Mouse (Mus musculus): ENCODE data around the gene Camk2g.

Gene Camk2g

DNA sequence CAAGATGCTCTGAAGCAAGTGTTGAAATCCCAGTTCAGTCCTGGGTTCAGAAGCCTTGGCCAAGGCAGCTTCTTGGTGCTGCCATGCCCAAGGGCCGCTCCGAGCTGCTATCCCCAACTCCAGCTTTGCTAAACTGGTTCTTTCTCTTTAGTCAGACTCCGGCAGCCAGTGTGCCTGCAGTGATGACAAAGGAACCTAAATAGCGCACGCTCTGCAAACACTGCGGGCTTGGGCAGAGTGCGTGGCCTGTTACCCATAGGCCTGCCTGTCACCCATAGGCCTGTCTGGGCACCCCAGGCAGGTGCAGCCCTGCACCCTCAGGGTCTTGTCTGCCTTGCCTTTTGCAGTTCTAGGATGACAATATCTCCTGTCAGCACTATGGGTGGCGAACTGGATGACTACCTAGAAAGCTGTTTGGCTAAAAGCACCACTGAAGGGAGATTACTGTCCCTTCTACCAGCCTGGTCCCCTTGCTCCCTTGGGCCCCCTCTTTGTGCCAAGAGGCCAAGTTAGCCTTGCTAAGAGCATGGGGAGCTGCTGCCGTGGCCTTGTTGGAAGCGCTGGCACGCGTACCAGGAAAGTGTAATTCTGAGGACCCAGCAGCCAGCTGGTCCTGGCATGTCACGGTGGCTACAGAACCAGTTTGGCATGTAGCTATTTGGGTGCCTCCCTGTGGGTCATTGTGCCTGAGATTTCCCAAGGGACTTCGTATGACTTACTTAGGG, 12.4 kb upstream of the Camk2g start:
- DNase-seq = no peak

DNA sequence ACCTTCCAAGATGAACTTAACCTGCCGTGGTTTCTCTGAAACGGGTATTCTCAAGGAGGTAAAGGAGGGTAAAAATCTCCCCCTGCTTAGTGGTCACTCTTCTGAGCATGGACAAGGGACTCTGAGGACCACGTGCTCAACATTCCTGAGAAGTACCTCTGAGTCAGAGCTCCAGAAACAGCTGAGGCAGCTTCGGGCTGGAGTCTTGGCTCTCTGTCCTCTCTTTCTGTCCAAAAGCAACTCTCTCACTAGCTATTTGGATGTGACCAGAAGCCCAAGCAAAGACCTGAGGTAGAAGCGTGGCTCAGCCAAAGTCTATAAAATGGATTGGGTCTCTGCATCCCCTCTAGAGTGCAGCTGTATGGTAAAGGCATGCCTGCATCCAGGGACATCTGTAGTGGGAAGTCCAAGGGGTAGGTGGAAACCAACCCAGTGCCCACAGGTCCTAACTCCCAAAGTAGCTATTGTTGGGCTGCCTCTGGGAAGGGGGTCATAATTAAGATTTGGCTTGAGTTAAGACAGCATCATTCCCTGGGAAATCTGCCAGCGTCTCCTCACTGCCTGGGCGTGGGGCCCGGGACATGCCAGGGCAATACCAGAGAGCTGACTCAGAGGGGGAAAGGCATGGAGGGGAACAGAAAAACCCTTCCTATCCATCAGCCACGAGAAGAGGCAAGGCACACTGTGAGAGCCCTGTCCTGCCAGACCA, 11.2 kb upstream of the Camk2g start:
- no peak for DNase-seq

DNA sequence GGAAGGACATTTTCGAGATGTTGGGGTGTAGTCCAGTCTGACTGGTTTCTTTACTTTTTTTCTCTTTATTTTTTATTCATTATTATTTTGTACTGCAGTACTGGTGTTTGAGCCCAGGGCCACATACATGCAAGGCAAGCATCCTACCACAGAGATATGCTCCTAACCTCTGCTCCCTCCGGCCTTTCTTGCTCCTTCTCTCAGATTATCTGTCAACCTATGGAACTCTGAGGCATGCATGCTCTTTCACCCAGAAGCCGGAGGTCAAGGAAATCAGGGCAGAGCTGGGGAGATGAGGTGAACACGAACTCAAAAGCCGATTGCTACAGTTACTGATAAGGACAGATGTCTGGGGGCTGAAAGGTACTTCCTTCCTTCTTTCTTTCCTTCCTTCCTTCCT, 10.6 kb upstream of the Camk2g start:
- DNase-seq = no peak

DNA sequence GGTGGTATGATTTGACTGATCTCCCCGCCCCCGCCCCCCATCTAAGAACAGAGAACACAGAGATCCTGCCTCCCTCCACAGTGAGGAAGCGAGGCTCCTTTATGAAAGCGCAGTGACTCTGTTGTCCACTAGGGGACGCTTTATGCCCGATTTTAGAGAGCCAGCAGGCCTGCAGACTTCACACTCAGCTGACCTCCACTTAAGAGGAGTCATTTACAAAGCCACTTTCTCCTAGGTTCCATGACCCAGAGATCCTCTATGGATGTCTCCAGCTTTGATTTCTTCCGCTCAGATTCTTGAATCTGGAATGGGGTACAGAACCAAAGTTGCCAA, 9.7 kb upstream of the Camk2g start:
- peak in 1 of 2 experiments; percentile 43 for DNase-seq

DNA sequence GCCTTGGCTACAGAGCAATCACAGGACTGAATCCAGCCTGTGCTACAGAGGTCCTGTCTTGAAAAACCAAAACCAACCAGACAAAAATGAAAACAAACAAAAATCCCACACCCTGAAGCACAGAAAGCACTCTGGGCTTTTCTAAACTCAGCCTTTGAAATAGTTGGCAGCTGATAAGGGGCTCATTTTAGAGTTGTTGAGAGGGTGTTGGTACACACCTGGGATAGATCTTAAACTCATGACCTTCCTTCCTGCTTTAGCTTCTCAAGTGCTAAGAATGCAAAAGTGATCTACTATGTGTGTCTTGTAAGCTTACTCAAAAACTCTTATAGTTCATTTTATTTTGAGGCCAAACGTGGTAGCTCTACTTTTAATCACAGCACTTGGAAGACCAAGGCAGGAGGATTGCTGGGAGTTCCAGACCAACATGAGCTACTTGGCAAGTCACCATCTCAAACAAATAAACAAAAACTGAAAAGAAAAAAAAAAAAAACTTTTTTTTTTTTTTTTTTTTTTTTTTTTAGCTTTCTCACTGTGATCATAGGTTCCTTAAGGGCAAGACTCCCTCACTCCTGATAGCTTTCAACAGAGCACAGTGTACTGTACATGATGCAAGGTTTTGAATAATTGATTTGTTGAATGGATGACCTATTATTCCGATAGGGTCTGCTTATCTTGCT, 9.2 kb upstream of the Camk2g start:
- DNase-seq = no peak

DNA sequence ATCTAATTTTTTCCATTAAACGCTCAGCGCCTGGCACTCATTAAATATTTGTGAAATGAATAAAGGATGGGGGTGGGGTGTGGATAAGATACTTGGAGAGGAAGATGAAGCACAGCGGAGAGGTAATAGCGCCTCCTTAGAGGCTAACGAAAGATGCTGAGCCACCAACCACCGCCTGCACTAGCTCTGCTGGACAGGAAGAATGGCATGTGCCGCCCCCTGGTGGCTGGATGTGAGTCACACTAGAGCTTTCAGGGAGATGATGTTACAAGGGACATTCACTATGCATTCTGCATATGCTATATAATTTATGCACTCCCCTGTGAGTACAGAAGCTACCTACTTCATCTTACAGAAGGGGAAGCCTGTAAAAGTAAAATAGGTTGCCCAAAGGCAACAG, 4.9 kb upstream of the Camk2g start:
- peak; percentile 75 to 77 for DNase-seq

DNA sequence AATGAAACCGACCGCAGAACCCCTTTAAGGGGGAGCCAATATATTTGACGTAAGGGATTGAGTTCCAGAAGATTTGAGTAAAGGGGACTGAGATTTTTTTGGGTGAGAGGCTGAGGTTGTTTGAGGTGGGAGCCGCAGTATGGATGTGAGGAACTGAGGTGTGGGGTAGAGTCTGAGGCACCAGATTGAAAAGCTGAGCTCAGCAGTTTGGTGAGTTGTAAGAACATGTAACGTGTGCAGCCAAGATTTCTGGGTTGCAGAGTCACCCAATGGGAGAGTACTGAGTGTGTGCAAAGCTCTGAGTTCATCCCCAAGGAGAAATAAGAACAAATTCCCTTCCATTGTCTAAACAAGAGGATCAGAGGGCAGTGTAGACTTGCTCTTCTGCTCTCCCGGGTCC, 4.4 kb upstream of the Camk2g start:
- no peak for DNase-seq

DNA sequence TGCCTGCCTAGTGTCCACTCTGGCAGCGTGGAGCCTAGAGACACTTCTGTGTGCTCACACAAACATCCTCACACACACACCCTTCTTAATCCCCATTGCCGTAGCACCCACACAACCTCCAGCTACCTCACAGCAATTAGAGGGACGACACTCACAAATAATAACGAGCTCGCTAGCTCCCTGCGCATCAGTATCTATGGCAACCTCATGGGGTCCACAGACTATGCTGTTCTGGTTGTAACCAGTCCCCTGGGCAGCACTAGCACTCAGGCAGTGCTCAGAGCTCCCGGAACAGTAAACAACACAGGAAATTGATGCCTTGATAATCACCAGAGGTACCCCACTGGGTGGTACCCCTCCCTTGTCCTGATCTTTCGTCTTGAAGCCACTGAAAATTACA, 2.8 kb upstream of the Camk2g start:
- no peak for DNase-seq

DNA sequence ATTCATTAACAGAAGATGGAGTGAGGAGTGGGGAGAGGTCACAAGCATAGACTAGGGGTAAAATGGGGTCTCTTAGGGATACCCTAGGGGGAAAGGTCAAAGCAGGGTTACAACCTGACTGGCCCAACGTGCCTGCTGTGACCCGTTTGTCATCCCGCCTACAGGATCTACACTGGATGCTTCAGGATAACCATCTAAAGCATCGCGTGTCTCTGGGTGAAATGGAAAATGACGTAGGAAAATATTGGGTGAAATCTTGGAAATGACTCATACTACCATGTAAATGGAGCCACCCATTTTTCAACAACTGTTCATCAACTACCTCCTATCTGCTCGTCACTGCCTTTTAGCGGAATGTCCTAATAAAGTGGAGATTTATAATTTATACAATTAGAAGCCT, 2.3 kb upstream of the Camk2g start:
- DNase-seq = no peak

DNA sequence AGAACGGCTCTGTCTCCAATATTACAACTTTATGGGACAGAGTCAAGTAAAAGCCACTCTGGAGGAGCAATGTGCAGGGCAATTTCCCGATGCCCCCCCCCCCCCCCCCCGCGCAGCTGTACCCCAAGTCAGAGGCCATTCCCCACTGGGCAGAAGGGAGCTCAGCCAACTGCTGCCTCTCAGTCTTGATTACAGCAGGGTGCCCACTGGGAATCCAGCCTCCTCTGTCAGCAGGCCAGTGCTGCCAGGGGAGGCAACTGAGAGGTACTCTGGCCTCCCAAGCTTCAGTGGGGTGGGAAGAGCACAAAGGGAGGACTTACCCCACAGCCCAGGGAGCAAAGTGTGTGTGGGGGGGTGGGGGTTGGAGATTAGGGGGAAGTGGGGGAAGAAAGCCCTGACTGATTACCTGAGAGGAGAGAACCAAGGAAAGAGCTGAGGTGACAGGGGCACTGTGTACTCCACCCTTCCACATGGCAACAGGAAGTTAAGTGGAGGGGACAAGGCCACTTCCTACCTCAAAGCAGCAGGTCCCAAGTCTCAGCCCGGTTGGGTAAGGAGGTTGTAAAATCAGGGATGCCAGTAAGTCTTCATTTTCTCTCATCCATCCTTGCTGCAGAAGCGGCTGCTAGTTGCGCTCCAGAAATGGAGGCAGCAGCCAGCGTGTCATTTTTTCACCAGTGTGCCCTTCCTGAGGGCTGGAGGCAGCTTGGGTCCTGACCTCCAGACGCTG, 1.7 kb upstream of the Camk2g start:
- no peak for DNase-seq

DNA sequence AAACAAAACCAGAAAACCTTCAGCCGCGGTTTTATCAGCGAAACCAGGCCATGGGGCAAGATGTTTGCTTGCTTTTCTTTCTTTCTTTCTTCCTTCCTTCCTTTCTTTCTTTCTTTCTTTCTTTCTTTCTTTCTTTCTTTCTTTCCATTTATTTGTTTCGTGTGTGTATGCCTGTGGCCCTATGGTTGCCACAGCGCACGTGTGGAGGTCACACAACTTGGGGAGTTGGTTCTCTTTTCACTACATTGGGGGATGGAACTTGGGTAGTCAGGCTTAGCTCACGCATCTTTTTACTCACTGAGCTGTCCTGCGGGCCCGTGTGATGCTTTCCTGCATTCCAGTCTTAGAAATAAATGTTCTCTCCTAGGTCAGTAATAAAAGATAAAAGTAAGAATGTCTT, 701 bp upstream of the Camk2g start:
- DNase-seq = no peak

DNA sequence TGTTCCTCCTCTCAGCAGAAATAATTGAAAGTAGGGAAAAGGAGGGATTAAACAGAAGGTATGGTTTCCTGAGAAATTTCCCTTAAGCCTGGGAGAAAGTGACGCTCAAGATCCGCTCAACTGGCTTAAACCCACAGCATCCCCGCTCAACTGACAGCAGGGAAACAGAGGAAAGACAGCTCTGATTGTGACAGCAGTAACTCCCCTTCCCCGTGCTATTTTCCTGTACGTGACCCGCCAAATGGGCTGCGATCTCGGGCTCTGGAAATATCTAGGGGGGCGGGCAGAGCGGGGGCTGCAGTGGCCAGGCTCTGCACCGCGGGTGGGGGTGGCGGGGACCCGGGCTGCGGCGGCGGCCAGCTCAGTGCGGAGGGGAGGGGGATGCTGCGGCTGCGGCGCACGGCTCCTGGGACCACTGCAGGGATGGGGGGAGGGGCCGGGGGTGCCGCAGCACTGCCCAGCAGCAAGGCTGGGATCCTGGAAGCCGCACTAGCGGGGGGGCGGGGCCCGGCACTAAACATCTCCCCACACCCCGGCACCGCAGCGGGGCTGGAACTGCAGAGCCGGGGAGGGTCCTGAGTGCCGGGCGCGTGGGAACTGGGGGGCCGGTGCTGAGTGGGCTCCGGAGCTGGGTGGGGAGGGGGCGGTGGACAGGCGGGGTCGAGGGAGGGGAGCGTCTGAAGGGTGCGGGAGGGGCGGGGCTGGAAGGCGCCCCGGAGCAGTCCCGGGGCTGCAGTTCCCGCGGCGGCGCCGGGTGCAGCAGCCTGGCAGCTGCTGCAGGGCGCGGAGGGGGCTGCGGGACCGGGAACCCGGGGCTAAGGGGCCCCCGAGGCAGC, 748 bp downstream of the Camk2g start:
- peak in 1 of 2 experiments; percentile 42 for DNase-seq

DNA sequence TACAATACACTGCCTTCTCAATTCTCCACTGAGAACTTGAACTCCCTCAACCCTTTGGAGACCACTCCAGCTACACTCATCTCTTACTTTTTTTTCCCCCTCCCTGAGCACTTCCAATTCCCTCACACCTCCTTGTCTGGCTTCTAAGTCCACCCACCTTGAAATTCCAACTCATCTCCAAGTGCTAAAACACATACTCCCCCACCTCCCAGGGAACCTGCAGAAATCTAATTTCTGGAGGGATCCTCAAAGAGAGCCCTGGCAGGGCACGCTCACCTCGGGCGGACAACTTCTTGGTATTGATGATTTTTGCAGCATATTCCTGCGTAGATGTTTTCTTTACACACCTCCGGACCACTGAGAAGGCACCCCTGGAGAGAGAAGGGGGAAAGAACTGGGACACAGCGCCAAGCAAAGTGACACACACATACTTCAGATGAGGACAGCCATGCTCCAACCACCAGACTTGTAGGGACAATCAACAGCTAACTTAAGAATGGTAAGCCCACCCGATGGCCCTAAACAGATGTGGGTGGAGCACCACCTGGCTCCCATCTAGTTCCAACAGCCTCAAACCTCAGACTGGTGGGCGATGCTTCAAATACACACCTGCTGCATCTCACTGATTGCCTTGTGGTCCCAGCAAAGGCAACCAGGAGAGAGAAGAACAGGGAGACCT, 1.5 kb downstream of the Camk2g start:
- DNase-seq = no peak

DNA sequence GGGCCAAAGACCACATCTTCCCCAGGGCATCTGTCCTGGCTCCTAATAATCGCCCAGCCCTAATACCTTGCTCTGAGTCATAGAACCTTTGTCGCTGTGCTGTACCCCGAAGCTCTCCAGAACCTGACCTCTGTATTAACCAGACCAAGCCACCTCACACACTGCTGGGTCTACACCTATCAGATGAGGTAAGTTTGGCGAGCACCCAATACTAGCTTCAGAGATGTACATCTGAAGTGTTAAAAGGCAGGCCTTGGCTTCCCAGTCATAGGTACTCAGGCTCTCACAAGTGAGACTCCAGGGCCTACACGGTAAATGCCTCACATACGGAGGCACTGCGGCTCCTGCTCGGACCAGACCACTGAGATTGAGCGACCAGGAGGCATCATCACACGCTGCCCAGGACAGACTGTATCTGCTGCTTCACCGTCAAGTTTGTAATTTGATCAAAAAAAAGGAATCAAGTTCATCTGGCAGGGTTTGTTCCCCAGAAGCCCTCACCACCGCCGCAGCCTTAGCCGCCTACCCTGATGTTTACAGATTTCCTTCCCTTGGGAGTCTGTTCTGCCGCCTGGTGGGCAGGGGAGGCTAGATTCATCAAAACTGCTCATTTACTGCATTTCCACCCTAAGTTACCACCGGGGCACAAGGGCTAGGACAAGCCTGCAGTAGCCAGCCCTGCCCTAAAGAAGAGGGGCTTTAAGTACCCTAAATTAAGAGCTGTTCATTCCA, 2.2 kb downstream of the Camk2g start:
- no peak for DNase-seq

DNA sequence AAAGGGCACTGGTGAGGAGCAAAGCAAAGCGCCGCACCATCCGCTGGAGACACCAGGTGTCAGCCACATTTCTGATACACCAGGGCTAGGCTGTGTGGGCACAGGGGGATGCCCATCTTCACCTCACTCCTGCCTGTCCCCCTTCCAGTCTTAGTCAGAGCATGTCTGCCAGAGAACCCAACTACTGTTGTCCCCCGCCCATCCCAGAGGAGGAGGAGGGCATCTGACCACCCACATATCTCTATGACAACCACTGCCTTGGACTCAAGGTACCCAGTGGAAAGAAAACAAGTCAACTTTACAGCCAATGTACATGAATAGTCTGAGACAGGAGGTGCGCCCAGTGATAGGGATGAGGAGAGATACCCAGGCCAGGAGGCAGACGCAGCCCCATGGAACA, 2.9 kb downstream of the Camk2g start:
- DNase-seq = no peak

DNA sequence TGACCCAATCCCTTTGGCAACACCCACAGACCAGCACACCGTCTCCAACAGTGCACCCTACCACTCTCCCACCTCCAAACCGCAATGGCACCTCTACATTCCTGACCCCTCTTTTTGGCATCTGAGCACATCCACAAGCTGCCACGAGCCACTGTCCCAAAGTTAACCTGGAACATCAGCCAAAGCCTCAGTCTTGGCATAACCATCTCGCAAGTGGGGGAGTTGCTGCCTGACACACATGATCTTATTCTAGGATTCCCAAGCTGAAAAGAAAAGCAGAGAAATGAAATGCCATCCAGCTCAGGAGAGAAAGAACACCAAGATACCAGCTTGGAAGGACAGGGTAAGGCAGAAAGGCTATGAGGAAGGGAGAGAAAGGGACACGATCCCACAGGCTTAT, 3.4 kb downstream of the Camk2g start:
- no peak for DNase-seq

DNA sequence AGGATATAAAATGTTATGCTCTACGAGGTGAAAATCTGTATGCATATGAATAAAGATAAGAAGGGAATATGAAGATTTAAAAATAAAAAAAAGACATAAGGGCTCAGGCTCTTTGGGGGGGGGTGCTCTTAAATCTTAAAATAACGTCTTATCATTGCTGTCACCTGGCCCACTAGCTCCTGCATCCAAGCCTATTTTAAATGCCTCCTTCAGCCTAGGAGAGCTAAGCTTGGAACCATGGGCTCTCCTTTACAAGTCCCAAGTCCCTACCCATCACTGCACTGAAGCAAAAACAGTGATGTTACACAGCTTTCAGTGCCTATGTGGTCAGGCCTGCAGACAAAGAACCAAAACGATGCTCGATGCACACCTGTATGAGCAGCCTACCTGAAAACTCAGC, 4.3 kb downstream of the Camk2g start:
- DNase-seq = no peak

DNA sequence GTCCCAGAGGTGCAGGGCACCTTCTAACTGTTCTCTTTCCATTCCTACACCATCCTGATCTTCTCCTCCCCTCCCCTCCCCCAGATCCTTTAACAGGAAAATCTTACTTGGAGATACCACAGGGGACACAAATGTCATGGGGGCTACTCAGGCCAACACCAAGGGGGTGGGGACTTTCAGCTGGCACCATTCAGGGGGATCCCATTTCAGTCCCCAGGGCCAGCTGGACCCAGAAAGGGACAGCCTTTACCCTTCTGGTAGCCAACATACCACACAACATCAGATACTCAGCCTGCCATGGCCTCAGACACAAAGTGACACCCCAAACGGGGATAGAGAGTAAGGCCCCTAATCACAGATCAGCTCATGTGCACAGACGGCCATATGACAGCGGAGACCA, 5.7 kb downstream of the Camk2g start:
- DNase-seq = no peak

DNA sequence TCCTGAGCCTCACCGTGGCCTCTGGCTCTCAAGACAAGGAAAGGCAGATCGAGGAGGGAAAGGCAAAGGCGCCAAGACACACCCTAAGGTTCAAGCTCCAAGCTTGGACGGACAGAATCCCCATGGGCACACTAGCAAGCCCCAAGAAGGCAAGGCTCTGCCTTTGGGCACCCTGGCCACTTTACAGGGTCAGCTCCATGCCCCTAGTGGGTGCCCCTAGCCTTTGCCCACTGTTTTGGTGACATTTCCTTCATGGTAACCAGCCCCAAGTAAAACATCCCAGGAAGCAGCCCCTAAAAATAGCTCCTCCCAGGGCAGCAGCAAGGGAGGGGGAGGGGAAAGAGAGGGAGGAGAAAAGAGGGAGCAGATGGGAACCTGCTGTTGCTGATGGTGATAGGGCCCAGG, 7.3 kb downstream of the Camk2g start:
- no peak for DNase-seq

DNA sequence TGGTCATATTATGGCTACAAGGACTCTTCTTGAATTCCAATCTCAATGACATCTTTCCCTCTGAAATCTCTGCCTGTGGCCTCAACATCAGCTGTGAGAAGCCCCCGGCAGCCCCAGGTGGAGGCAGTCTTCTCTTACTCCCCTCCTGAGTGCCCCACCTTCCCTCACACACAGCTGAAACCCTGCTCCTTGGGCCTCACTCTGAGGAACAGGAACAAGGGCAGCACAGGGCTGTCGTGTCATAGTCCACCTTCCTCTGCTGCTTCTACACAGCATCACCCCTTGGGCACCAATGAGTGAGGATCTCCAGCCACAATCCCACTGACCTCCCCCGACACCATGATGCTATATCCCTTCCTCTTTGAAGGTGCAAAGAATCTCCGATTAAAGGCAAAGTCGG, 7.9 kb downstream of the Camk2g start:
- no peak for DNase-seq

DNA sequence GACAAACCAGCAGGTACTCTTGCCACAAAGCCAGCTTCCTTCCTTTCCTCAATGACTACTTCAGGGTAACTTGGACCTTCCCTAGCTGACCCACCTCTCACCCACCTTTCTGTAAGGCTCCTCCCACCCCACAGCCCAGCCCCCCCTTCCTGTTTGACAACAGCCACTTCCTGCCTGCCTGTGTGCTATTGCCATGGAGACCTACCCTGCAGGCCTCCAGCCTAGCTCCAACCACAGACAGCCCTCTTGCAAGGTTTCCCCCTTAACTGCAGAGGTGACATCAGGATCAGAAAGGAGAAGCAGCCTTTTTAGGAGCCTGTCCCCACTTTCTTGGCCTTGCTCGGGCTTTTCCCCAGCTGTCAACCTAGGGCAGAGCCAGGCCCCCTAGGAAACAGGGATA, 8.7 kb downstream of the Camk2g start:
- peak; percentile 59 to 78 for DNase-seq
